Mouse (Mus musculus) retina, postnatal 7 days (tissue): ENCODE measurements around the gene S1pr5.
"Not testable (repeated sequence)": the region's sequence is repeated elsewhere in the genome, so short reads cannot be mapped to it uniquely, and the experiment has no call there.

Experiments
- DNase-seq: peaks from one replicate; pipeline ENCODE4 v3.0.0-alpha.2; 2012; ENCODE audit warnings: low read depth, low spot score

Gene S1pr5

GRCm38 (mm10) chr9:21248326-21248725, at the start of gene S1pr5:
Gene S1pr5, minus strand, starts transcription at chr9:21248443.
- DNase-seq, result no peak

GRCm38 (mm10) chr9:21292271-21292670, 44.0 kb upstream of the S1pr5 start:
- no peak for DNase-seq

DNA sequence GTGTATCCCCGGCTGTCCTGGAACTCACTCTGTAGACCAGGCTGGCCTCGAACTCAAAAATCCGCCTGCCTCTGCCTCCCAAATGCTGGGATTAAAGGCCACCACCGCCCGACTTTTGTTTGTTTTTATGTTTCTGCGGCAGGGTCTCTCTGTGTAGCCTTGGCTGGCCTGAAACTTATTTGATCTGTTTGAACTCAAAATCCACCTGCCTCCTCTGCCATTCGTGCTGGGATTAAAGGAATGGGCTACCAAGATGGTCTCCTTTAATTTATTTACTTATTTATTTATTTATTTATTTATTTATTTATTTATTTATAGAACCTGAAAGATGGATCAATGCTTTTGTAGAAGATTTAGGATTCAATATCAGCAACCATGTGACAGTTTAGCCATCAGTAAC, 43.6 kb upstream of the S1pr5 start:
- DNase-seq, result not testable (repeated sequence)

- peak; percentile 99 for DNase-seq
Observed at GRCm38 (mm10) chr9:21291022-21291787, 43.0 kb upstream of the S1pr5 start, which contains the start of gene Cdkn2d. Gene Cdkn2d, minus strand, starts transcription at chr9:21291407.

DNA sequence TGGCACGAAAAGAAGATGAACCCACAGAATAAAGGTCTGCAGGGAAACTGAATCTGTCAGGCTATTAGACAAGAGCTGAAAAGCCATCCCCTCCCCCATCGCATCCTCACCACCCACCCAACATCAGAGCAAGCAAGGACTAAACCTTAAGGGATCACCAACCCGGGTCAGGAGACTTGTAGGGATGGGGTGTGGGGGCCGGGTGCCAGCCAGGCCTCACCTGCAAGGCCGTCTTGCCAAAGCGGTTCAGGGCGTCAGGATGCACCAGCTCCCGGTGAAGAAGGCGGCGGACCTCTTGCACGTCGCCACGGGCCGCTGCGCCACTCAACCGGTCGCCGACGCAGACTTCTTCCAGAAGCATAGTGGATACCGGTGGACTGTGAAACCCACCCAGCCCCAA, 42.3 kb upstream of the S1pr5 start:
- DNase-seq, result no peak

DNA sequence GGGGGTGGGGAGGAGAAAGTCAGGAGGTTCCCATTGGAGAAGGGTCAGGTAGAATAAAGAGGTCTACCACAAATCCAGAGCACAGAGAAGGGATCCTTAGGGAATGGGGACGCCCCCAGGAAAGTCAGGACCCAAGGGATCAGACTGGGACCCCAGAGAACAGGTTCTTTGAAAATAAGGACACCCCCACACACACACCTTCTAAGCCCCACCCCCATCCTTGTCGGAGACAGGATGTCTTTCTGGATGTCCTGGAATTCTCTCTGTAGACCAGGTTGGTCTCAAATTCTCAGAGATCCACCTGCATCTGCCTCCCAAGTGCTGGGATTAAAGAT, 41.1 kb upstream of the S1pr5 start:
- DNase-seq, result no peak

DNA sequence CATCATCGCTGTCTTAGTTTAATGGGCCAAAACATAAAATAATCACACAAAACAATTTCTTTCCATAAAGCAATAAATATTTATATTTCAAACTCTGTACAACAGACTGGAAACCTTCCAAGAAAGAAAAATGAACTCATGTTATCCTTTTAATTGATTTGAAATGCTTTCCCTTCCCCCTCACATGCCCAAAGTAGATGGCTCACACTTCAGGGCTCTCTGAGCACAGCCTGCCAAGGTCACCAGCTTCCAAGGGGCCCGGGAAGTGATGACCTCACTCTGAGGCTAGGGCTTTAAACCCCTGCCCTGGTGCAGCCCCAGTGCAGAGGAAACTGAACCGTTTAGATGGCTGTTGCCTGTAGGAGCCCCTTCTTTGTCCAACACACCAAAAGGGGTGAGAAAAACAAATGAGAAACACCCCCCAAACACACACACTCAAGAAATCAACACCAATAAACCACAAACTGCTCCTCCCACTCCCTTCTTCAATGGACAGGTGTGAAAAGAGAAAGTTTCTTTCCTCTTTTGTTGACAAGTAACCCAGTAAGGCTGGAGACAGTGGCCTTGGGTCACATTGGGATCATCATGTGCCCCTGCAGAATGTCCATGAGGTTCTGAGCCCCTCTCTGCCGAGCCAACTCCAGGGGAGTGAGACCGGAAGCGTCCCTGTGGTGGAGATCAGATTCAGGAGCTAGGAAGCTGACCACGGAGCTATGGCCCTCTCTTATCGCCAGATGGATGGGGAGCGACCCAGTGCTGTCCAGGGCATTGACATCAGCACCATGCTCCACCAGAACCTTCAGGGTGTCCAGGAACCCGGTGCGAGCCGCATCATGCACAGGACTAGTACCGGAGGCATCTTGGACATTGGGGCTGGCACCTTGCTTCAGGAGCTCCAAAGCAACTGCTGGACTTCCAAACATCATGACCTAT, 40.4 kb upstream of the S1pr5 start:
- no peak for DNase-seq

- peak; percentile 95 for DNase-seq
Observed at GRCm38 (mm10) chr9:21287571-21288402, 39.5 kb upstream of the S1pr5 start, which contains the start of gene Kri1. Gene Kri1, minus strand, starts transcription at chr9:21287969.

DNA sequence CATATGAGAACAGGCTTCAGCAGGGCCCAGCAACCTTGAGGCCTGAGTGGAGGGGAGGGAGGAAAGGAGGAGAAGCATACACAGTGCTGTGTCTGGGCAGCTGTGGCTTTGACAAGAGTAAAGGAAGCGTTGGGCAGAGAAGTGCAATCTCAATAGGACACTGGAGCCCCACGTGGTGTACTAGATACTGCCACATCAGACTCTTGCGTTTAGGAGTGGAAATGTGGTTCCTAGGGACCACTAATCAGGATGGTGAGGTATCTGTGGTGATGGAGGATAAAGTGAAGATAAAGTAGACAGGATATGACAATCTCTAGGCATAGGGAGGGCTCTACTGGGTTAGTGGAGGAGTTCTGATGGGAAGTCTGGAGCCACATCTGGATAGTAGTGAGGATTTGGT, 38.5 kb upstream of the S1pr5 start:
- DNase-seq, result no peak

- no peak for DNase-seq
Observed at GRCm38 (mm10) chr9:21283994-21284393, 35.8 kb upstream of the S1pr5 start.

GRCm38 (mm10) chr9:21283591-21283990, 35.3 kb upstream of the S1pr5 start:
- no peak for DNase-seq

GRCm38 (mm10) chr9:21277776-21278175, 29.5 kb upstream of the S1pr5 start:
- no peak for DNase-seq

DNA sequence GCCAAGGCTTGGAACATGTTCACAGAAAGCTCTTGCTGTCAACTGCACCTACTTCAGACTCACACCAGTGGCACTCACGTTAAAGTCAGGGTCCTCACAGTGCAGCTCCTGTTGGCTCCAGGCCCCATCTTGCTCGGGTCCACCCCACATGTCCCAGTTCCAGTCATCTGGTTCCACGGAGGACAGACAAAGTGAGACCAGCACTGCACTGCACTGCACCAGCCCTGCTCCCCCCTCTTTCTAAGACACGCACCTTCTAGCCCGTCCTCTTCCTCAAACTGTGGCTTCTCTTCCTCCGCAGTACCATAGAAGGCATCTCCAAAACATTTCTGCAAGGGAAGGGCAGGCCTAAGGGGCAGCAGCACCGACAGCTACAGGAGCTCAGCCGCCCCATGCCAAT, 28.1 kb upstream of the S1pr5 start:
- DNase-seq, result no peak

DNA sequence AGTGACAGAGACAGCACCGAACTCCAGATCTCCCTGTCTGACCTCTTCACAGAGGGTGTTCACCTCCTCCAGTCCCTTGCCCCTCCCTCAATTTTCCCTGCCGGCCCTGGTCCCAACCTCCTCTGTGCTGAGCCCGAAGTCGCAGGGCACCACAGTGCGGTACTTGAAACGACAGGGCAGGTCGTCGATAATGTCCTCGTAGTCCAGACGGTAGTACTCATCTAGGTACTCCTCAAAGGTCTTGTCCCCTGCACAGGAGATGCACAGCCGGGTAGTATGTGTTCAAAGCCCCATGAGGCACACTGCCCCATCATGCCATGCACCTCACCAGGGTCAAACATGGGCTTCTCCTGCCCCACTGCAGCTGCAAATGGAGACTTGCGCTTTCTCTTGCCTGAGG, 27.5 kb upstream of the S1pr5 start:
- DNase-seq, result no peak

- DNase-seq, result no peak
Observed at GRCm38 (mm10) chr9:21275013-21275710, 26.9 kb upstream of the S1pr5 start.

DNA sequence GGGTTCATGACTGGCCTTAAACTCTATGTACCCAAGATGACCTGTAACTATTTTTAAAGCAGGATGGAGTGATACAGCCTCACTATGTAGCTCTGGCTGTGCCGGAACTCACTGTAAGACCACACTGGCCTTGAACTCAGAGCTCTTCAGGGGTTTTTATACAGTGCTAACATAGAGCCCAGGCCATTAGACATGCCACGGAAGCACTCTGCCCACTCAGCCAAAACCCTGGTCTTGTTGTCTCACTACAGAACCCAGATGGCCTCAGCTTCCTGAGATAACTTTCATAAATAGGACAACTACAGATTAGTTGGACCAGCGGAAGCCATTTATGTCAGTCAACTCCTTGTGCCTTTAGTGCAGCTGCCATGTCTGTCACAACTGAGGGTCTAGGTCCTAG, 26.1 kb upstream of the S1pr5 start:
- DNase-seq, result no peak

DNA sequence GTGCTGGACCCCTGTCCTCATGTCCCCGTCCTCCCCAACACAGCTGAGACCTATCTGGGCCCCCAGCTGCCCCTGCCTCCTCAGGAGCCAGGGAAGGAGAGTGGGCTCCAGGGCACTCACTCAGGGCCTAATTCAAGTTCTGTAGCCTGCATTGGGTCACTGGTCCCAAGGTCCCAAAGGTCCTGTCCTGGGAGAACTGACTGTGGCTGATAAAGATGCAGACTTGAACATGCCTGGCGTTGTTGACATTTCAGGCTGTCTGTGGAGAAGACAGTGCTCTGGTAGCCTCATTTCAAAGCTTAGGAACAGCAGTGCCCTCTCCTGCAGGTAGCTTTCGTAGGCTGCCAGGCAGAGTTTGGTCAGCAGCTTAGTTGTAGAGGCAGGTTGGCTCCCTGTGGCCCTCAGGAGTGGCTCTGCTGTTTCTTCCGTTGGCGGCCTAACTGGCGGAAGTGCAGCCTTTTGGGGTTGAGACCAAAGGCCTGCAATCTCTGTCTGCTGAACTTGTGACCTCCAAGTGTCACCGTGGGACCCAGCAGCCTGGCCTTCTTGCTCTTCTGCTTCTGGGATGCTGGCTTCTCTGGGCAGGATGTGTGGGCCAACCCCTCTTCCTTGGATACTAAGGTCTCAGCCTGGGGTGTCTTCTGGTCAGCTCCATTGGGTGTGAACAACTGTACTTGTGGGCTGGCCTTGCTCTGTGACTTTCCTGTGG, 25.4 kb upstream of the S1pr5 start:
- no peak for DNase-seq

- DNase-seq, result no peak
Observed at GRCm38 (mm10) chr9:21273094-21273493, 24.9 kb upstream of the S1pr5 start.

DNA sequence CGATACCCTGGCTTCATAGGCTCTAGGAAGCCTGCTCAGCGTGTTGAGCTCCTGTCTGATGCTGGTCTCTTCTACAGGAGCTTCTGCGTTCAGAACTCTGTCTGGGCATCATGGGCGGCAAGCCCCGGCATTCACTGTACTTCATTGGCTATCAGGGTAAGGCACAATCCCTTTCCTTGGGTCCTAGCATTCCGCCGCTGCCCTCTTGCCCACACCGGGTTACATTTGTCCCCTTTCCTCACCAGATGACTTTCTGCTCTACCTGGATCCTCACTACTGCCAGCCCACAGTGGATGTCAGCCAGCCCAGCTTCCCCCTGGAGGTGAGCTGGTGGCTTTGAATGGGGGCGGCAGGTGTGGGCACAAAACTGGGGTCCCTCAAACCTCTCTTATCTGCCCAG, 24.1 kb upstream of the S1pr5 start:
- no peak for DNase-seq

DNA sequence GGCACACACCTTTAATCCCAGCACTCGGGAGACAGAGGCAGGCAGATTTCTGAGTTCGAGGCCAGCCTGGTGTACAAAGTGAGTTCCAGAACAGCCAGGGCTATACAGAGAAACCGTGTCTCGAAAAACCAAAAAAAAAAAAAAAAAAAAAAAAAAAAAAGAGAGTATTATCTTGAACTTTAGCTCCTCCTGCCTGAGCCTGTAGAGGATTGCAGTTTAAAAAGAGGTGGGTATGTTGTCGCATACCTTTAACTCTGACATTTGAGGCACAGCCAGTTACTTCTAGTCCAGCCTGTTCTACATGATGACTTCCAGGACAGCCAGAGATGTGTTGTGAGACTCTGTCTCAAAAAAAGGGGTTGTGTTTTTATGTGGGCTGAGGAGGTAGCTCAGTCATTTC, 21.3 kb upstream of the S1pr5 start:
- not testable (repeated sequence) for DNase-seq

DNA sequence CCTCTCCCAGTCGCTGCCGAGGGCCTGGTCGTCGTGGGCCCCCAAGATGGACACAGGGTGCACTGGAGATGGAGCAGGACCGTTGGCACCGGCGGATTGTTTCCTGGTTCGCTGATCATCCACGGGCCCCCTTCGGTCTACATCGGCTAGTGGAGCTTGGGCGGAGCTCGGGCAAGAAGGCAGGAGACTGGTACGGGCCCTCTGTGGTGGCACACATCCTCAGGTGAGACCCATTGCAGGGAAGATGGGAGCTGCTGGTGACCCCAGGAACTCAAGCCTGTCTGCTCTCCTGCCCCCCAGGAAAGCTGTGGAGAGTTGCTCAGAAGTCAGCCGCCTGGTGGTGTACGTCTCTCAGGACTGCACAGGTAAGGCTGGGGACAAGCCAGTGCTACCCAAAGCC, 20.1 kb upstream of the S1pr5 start:
- DNase-seq, result no peak
